In genomic region chr7:56460814-56461520, GRCm38 (mm10) we compare ENCODE assay signal across 10 mouse cellular contexts.
DNase-seq lines count a peak whose midpoint lies in the region; ATAC-seq and TF ChIP-seq lines count a peak whose summit lies in the region.
"Had no signal": no experiment of that assay in that cellular context is flagged by ENCODE, and none has a peak within 500 bp of the region (broad histone marks: within the 10 kb centered on the region; RNA-seq: fewer than 3 reads in every experiment).

No protein-coding gene starts in this region.

- no peak overlapping the region for H3K4me3 ChIP-seq in hindbrain, postnatal 0 days (ENCODE audit: low read length)
- H3K4me3 ChIP-seq in hindbrain, embryonic 14.5 days (replicated peaks; ENCODE audit: low read length), result no peak overlapping the region
- H3K4me3 ChIP-seq in neural tube, embryonic 14.5 days (ENCODE audit: low read depth, low read length), result no peak overlapping the region
- H3K4me3 ChIP-seq in neural tube, embryonic 15.5 days (replicated peaks), result no peak overlapping the region
- H3K4me3 ChIP-seq in layer of hippocampus, adult 2 months, result no peak overlapping the region
- no peak overlapping the region for H3K4me3 ChIP-seq in liver, embryonic 12.5 days

- H3K4me1 ChIP-seq in hindbrain, postnatal 0 days (ENCODE audit: insufficient read depth, low read length), result no peaks in the 10 kb centered on the region
- no peaks in the 10 kb centered on the region for H3K4me1 ChIP-seq in hindbrain, embryonic 14.5 days (replicated peaks; ENCODE audit: control insufficient read depth, insufficient read depth, low read length)
- no peaks in the 10 kb centered on the region for H3K4me1 ChIP-seq in neural tube, embryonic 14.5 days (ENCODE audit: control insufficient read depth, insufficient read depth, low read length)
- no peaks in the 10 kb centered on the region for H3K4me1 ChIP-seq in neural tube, embryonic 15.5 days
- no peaks in the 10 kb centered on the region for H3K4me1 ChIP-seq in liver, embryonic 12.5 days

- H3K36me3 ChIP-seq in hindbrain, postnatal 0 days (ENCODE audit: insufficient read depth, low read length), result no peaks in the 10 kb centered on the region
- no peaks in the 10 kb centered on the region for H3K36me3 ChIP-seq in hindbrain, embryonic 14.5 days (replicated peaks; ENCODE audit: control insufficient read depth, insufficient read depth)
- H3K36me3 ChIP-seq in neural tube, embryonic 14.5 days (ENCODE audit: control insufficient read depth, insufficient read depth, low read length), result no peaks in the 10 kb centered on the region
- no peaks in the 10 kb centered on the region for H3K36me3 ChIP-seq in neural tube, embryonic 15.5 days
- no peaks in the 10 kb centered on the region for H3K36me3 ChIP-seq in liver, embryonic 12.5 days

- H3K9ac ChIP-seq in hindbrain, postnatal 0 days (replicated peaks; ENCODE audit: low read length), result no peak overlapping the region
- no peak overlapping the region for H3K9ac ChIP-seq in hindbrain, embryonic 14.5 days
- no peak overlapping the region for H3K9ac ChIP-seq in neural tube, embryonic 14.5 days (replicated peaks; ENCODE audit: low read depth, low read length)
- no peak overlapping the region for H3K9ac ChIP-seq in neural tube, embryonic 15.5 days (replicated peaks)
- no peak overlapping the region for H3K9ac ChIP-seq in liver, embryonic 12.5 days
- H3K9ac ChIP-seq: liver, postnatal 0 days had no signal

- no peak overlapping the region for H3K4me2 ChIP-seq in hindbrain, postnatal 0 days (ENCODE audit: low read depth, low read length)
- H3K4me2 ChIP-seq in hindbrain, embryonic 14.5 days (replicated peaks), result no peak overlapping the region
- H3K4me2 ChIP-seq in neural tube, embryonic 14.5 days (ENCODE audit: low read depth, low read length), result no peak overlapping the region
- H3K4me2 ChIP-seq in neural tube, embryonic 15.5 days, result no peak overlapping the region
- no peak overlapping the region for H3K4me2 ChIP-seq in liver, embryonic 12.5 days

- TF ChIP-seq CTCF in hindbrain, postnatal 0 days (IDR thresholded peaks at IDR 0.05; ENCODE audit: low read depth), result peak; percentile 35; the same call in 1 of the 2 replicates
- peak; percentile 72 for TF ChIP-seq CTCF in layer of hippocampus, adult 2 months (conservative IDR thresholded peaks at IDR 0.05)

- ATAC-seq in hindbrain, postnatal 0 days, result no peak
- ATAC-seq in hindbrain, embryonic 14.5 days (ENCODE audit: low FRiP score), result no peak
- ATAC-seq in neural tube, embryonic 14.5 days (ENCODE audit: low read depth), result peak; percentile 68; the same call in 1 of the 2 replicates
- ATAC-seq in neural tube, embryonic 15.5 days (ENCODE audit: low FRiP score), result no peak
- ATAC-seq in liver, embryonic 12.5 days, result no peak
- ATAC-seq: liver, postnatal 0 days had no signal

- 80% methylated on average over 4 of the region's 4 CpGs for WGBS in hindbrain, postnatal 0 days
- 84% methylated on average over 4 of the region's 4 CpGs for WGBS in hindbrain, embryonic 14.5 days
- 86% methylated on average over 4 of the region's 4 CpGs for WGBS in neural tube, embryonic 14.5 days
- WGBS in neural tube, embryonic 15.5 days, result 82% methylated on average over 4 of the region's 4 CpGs
- WGBS in liver, embryonic 12.5 days (ENCODE audit: insufficient replicate concordance), result 56% methylated on average over 4 of the region's 4 CpGs

- no peaks in the 10 kb centered on the region for H3K9me3 ChIP-seq in hindbrain, postnatal 0 days (ENCODE audit: low read length)
- H3K9me3 ChIP-seq in hindbrain, embryonic 14.5 days (ENCODE audit: control insufficient read depth, low read length), result no peaks in the 10 kb centered on the region
- no peaks in the 10 kb centered on the region for H3K9me3 ChIP-seq in neural tube, embryonic 14.5 days (ENCODE audit: control insufficient read depth, low read length)
- H3K9me3 ChIP-seq in neural tube, embryonic 15.5 days (replicated peaks), result no peaks in the 10 kb centered on the region
- H3K9me3 ChIP-seq in liver, embryonic 12.5 days (replicated peaks), result no peaks in the 10 kb centered on the region

- peak; percentile 2 for DNase-seq in hindbrain, postnatal 0 days (ENCODE audit: low spot score)
- DNase-seq in hindbrain, embryonic 14.5 days (ENCODE audit: low spot score), result no peak
- peak; percentile 9 to 40 for DNase-seq in layer of hippocampus, adult 2 months (ENCODE audit: low spot score in 2 of 2)
- peak; percentile 7 for DNase-seq in right cerebral cortex, postnatal 4 days
- DNase-seq: heart, postnatal 14 days; kidney, adult 2 months; liver, postnatal 0 days had no signal

- H3K27ac ChIP-seq in hindbrain, postnatal 0 days, result no peak overlapping the region
- no peak overlapping the region for H3K27ac ChIP-seq in hindbrain, embryonic 14.5 days
- H3K27ac ChIP-seq in neural tube, embryonic 14.5 days (ENCODE audit: low read depth, low read length), result no peak overlapping the region
- H3K27ac ChIP-seq in neural tube, embryonic 15.5 days (replicated peaks), result no peak overlapping the region
- no peak overlapping the region for H3K27ac ChIP-seq in layer of hippocampus, adult 2 months
- no peak overlapping the region for H3K27ac ChIP-seq in liver, embryonic 12.5 days

- H3K27me3 ChIP-seq in hindbrain, postnatal 0 days (ENCODE audit: insufficient read depth, low read length), result no peaks in the 10 kb centered on the region
- H3K27me3 ChIP-seq in hindbrain, embryonic 14.5 days (ENCODE audit: control insufficient read depth, insufficient read depth, low read length), result no peaks in the 10 kb centered on the region
- H3K27me3 ChIP-seq in neural tube, embryonic 14.5 days (ENCODE audit: control insufficient read depth, insufficient read depth, low read length), result no peaks in the 10 kb centered on the region
- no peaks in the 10 kb centered on the region for H3K27me3 ChIP-seq in neural tube, embryonic 15.5 days (replicated peaks)
- H3K27me3 ChIP-seq in liver, embryonic 12.5 days (replicated peaks), result no peaks in the 10 kb centered on the region
